Mouse (Mus musculus): ENCODE measurements around the gene Sim1.

Sim1 gene

DNA sequence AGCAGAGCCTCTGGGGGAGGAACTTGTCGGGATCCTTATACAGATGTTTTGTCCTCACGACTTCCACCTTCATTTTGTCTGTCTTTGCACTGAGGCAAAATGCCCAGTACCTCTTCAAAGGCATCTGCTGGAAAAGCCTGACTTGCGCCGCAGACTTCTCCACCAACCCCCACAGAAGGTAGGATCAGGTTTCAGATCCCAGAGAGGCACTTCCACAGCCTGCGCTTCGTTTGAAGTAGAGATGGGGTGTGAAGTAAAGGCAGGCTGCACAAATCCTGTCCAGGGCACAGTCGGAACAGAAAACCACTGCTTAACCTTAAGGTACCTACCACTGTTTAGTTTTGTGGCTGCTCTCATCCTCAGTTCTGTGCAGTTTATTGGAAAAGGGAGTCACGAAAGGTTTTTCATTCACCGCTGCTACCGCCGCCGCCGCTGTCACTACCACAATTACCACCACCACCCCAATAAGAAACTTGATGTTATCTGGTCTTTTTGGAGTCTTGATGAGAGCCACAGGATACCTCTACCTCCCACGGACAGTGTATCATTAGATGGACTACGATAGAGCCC is 1.7 kb upstream of the Sim1 start:
- H3K4me3 ChIP-seq (replicated peaks; ENCODE audit: low read length) = peak overlapping the region; percentile 48; the same call in 1 of the 2 replicates
- peaks cover 24% of the 10 kb centered on the region for H3K4me1 ChIP-seq (replicated peaks; ENCODE audit: low read depth, low read length)
- H3K36me3 ChIP-seq (ENCODE audit: insufficient read depth, low read length) = no peaks in the 10 kb centered on the region
- no peak for TF ChIP-seq CTCF (conservative IDR thresholded peaks at IDR 0.05; ENCODE audit: low read length)
- no peaks in the 10 kb centered on the region for H3K9me3 ChIP-seq (ENCODE audit: low read length)
- peaks cover 83% of the 10 kb centered on the region for H3K27me3 ChIP-seq (ENCODE audit: insufficient read depth, low read length)

DNA sequence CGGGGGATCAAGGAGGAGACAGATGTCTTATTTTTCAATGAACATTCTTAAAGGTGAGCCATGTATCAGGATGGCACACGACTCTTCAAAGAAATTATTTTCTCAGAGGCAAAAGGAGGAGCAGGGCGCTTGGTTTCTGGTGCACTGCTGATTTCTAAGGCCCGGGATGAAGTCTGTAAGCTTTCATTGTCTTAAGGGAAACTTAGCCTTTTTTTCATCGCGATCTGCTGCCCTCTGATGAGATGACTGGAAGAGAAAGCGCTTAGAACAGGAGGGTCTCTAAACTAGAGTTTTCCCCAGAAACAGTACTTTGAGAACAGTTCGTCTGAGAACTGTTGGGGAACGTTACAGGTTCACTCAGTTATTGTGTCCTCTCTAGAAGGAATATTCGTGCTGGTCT is 1.0 kb upstream of the Sim1 start:
- H3K4me3 ChIP-seq (replicated peaks; ENCODE audit: low read length) = no peak overlapping the region
- peaks cover 85% of the 10 kb centered on the region for H3K27me3 ChIP-seq (ENCODE audit: insufficient read depth, low read length)
- no peaks in the 10 kb centered on the region for H3K9me3 ChIP-seq (ENCODE audit: low read length)
- no peaks in the 10 kb centered on the region for H3K36me3 ChIP-seq (ENCODE audit: insufficient read depth, low read length)
- TF ChIP-seq NANOG (IDR thresholded peaks at IDR 0.05; ENCODE audit: borderline replicate concordance, low read length) (no peak), CTCF (conservative IDR thresholded peaks at IDR 0.05; ENCODE audit: low read length) (no peak), POU5F1 (IDR thresholded peaks at IDR 0.05; ENCODE audit: borderline replicate concordance, low read length) (no peak)
- peaks cover 24% of the 10 kb centered on the region for H3K4me1 ChIP-seq (replicated peaks; ENCODE audit: low read depth, low read length)

DNA sequence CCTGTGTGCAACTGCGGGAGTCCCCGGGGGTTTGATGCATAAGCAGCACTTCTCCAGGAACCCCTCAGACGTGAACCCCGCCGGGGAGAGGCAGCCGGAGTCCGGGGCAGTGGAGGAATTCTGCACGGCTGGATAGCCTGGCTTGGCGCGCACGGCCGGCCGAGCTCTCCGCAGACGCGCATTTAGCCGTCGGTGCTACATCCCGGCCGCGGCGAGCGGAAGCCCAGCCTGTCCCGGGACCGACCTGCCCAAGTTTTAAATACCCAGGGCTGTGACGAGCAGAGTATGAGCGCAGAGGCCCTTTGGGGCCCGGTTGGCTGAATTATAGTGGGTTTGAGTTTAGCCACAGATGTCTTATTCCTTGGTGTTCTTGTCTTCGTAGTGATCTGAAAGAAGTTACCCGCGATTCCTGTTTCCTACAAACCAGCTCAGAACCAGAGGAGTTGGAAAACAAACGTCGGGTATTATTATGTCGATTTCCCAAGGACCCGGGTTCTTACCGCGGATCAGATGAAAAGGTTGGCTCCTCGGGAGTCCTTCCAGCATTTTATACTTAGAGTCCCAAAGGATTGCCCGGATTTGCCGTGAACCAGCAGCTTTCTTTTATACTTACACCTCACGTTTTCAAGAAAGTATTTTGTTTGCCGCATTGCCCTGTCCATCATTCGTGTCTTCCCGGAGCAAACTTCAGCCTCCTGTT is 687 bp downstream of the Sim1 start:
- H3K4me1 ChIP-seq (replicated peaks; ENCODE audit: low read depth, low read length) = peaks cover 26% of the 10 kb centered on the region
- H3K9me3 ChIP-seq (ENCODE audit: low read length) = no peaks in the 10 kb centered on the region
- TF ChIP-seq CTCF (conservative IDR thresholded peaks at IDR 0.05; ENCODE audit: low read length) = no peak
- TF ChIP-seq POU5F1 (IDR thresholded peaks at IDR 0.05; ENCODE audit: borderline replicate concordance, low read length) = no peak
- TF ChIP-seq NANOG (IDR thresholded peaks at IDR 0.05; ENCODE audit: borderline replicate concordance, low read length) = no peak
- H3K27me3 ChIP-seq (ENCODE audit: insufficient read depth, low read length) = peaks cover 85% of the 10 kb centered on the region
- H3K36me3 ChIP-seq (ENCODE audit: insufficient read depth, low read length) = no peaks in the 10 kb centered on the region
- H3K4me3 ChIP-seq (replicated peaks; ENCODE audit: low read length) = peak overlapping the region; percentile 78

DNA sequence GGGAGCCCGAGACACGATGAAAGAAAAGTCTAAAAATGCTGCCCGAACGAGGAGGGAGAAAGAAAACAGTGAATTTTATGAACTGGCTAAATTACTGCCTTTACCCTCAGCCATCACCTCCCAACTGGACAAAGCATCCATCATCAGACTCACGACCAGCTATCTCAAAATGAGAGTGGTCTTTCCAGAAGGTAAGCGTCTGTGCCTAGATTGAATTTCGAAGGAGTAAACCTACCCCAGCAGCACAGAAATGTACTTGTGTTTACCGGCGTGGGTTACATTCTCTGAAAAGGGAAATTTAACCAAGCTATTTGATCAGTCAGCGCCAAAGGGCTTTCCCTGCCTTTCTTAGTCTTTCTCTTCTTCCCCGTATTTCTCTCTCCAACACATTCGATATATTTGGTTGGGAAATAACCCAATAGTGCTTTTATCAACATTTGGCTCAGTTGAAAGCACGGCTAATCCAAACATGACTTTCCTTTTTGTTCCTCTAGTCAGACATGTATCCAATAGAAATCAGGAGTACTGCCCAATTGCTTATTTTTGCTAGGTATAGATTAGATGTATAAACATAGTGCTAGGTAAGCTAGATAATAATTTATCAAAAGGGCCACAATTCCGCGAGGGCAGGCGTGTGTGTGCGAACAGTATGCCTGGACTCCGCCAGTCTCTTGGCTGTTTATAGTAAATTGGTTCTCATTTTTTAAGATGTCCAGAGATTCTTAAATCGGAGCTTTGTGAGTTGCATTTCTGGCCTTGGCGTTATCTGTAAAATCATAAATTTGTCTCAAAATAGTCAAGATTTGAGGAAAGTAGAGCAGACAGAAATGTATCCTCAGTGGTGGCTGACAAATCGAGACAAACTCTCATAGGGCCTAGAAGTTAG is 1.6 kb downstream of the Sim1 start:
- no peak overlapping the region for H3K4me3 ChIP-seq (replicated peaks; ENCODE audit: low read length)
- no peaks in the 10 kb centered on the region for H3K36me3 ChIP-seq (ENCODE audit: insufficient read depth, low read length)
- peaks cover 34% of the 10 kb centered on the region for H3K4me1 ChIP-seq (replicated peaks; ENCODE audit: low read depth, low read length)
- H3K9me3 ChIP-seq (ENCODE audit: low read length) = no peaks in the 10 kb centered on the region
- peaks cover 86% of the 10 kb centered on the region for H3K27me3 ChIP-seq (ENCODE audit: insufficient read depth, low read length)
- TF ChIP-seq NANOG (IDR thresholded peaks at IDR 0.05; ENCODE audit: borderline replicate concordance, low read length) (no peak), POU5F1 (IDR thresholded peaks at IDR 0.05; ENCODE audit: borderline replicate concordance, low read length) (no peak), CTCF (conservative IDR thresholded peaks at IDR 0.05; ENCODE audit: low read length) (no peak)

DNA sequence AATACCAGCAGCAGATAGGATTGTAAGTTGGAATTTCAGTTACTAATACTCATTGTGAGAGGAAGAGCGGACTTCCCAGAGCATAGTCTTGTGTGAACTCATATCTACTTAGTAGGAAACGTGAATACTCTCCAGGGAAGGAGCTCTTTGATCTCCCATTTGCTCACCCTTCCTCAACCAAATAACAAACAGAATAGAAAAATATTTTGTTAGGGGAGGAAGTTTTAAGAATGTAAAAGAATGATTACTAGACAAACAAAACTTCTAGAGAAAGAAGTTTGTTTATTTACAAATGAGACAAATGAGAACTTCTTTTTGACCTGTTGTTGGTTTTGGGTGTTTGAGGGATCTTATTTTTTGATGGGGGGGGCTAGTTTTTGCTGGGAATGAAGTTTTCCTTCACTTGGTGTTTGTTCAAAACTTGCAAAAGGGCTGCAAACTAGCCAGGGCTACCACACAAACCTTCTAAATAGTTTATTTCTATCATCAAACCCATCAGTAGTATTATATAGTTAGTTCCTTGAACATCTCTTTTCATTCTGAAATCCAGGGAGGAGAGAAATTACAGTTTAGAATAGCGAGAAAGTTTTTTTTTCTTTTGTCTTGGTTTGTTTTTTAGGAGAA is 2.3 kb downstream of the Sim1 start:
- Histone ChIP-seq H3K4me3 (replicated peaks; ENCODE audit: low read length) (no peak overlapping the region), H3K4me1 (replicated peaks; ENCODE audit: low read depth, low read length) (peaks cover 36% of the 10 kb centered on the region), H3K36me3 (ENCODE audit: insufficient read depth, low read length) (no peaks in the 10 kb centered on the region), H3K9me3 (ENCODE audit: low read length) (no peaks in the 10 kb centered on the region), H3K27me3 (ENCODE audit: insufficient read depth, low read length) (peaks cover 86% of the 10 kb centered on the region)
- no peak for TF ChIP-seq NANOG (IDR thresholded peaks at IDR 0.05; ENCODE audit: borderline replicate concordance, low read length)
- no peak for TF ChIP-seq POU5F1 (IDR thresholded peaks at IDR 0.05; ENCODE audit: borderline replicate concordance, low read length)
- no peak for TF ChIP-seq CTCF (conservative IDR thresholded peaks at IDR 0.05; ENCODE audit: low read length)

DNA sequence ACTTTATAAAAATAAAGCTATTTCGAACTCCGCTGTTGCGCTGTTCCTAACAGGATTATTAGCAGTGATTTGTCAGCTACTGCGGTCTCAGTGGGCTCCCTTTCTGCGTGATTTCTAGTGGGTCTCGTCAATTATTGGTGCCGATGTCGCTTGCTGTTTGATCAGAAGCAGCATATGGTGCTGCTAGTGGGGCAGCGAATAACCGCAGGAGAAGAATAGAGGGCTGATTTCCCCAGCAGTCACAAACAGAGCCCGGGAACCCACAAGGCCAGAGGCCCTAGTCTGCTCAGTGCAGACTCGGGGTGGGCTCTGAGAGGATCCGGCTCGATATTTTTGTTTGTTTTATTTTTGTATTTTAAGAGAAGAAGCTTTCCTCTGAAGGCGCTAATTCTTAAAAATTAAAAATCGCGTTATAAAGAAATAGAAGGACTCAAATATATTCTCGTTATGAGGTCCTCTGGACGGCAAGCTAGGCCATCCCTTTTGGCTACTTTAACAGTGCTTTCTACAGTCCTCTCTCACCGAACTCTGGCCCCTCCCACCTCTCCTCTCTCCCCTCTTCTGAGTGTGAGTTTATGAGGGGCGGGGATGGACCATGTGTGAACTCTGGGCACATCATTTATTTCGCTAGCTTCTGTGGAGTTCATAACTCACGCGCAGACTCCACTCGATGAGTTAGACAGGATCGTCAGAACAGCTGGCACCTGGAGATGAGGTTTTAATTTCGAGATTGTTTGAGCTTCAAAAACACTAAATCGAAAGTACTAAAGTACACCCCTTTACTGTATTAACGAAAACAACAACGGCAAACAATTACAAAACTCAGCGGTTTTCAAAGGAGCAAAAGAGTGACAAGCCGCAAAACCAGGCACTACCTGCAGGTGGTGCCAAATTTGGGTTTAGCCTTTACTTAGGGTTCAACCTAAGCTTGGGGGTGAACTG is 3.2 kb downstream of the Sim1 start:
- TF ChIP-seq NANOG (IDR thresholded peaks at IDR 0.05; ENCODE audit: borderline replicate concordance, low read length) (no peak), POU5F1 (IDR thresholded peaks at IDR 0.05; ENCODE audit: borderline replicate concordance, low read length) (no peak), CTCF (conservative IDR thresholded peaks at IDR 0.05; ENCODE audit: low read length) (peak; percentile 75)
- no peak overlapping the region for H3K4me3 ChIP-seq (replicated peaks; ENCODE audit: low read length)
- H3K36me3 ChIP-seq (ENCODE audit: insufficient read depth, low read length) = no peaks in the 10 kb centered on the region
- no peaks in the 10 kb centered on the region for H3K9me3 ChIP-seq (ENCODE audit: low read length)
- H3K4me1 ChIP-seq (replicated peaks; ENCODE audit: low read depth, low read length) = peaks cover 36% of the 10 kb centered on the region
- H3K27me3 ChIP-seq (ENCODE audit: insufficient read depth, low read length) = peaks cover 86% of the 10 kb centered on the region

DNA sequence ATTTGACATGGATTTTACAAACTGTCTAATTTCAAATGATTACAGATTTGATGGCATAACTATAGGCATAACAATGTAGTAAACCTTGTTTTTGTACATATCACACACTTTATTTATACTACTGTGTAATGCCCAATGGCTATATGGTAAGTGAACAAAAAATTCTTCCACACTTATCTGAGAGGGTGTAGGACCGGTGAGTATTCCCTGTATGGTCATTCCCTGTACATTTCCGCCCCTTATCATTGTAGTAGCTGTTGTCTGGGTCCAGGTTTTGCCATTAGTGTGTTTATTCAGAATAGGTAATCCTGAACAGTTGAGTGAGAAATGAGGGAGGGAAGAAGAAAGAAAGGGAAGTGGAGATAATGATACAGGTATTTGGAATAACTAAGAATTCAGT is 4.1 kb downstream of the Sim1 start:
- H3K4me3 ChIP-seq (replicated peaks; ENCODE audit: low read length) = no peak overlapping the region
- TF ChIP-seq POU5F1 (IDR thresholded peaks at IDR 0.05; ENCODE audit: borderline replicate concordance, low read length) = no peak
- TF ChIP-seq CTCF (conservative IDR thresholded peaks at IDR 0.05; ENCODE audit: low read length) = no peak
- TF ChIP-seq NANOG (IDR thresholded peaks at IDR 0.05; ENCODE audit: borderline replicate concordance, low read length) = no peak
- H3K27me3 ChIP-seq (ENCODE audit: insufficient read depth, low read length) = peaks cover 85% of the 10 kb centered on the region
- no peaks in the 10 kb centered on the region for H3K36me3 ChIP-seq (ENCODE audit: insufficient read depth, low read length)
- no peaks in the 10 kb centered on the region for H3K9me3 ChIP-seq (ENCODE audit: low read length)
- H3K4me1 ChIP-seq (replicated peaks; ENCODE audit: low read depth, low read length) = peaks cover 39% of the 10 kb centered on the region

All from E14TG2a.4 (cell line).